In genomic region chr11:116129993-116130487, GRCm38 (mm10) we compare ENCODE assay signal across 8 mouse cellular contexts. TPM values are rescaled to one million over a fixed set of nuclear protein-coding genes. Genes with fewer than 3 reads are reported as not detected.
A peak's percentile ranks its signal among the peaks of the same experiment; 100 is the strongest.
DNase-seq lines count a peak whose midpoint lies in the region; ATAC-seq and TF ChIP-seq lines count a peak whose summit lies in the region.

No protein-coding gene starts in this region.

- peak overlapping the region; percentile 47 for H3K4me3 ChIP-seq in kidney, postnatal 0 days (replicated peaks; ENCODE audit: low read depth, low read length)
- H3K4me3 ChIP-seq in hindbrain, embryonic 12.5 days: peak overlapping the region; percentile 47

- H3K4me2 ChIP-seq in kidney, postnatal 0 days (ENCODE audit: low read length): peak overlapping the region; percentile 72
- peak overlapping the region; percentile 67 for H3K4me2 ChIP-seq in hindbrain, embryonic 12.5 days (replicated peaks)

- peaks cover 11% of the 10 kb centered on the region; the same call in 1 of the 2 replicates for H3K36me3 ChIP-seq in kidney, postnatal 0 days (ENCODE audit: insufficient read depth, low read length)
- H3K36me3 ChIP-seq in hindbrain, embryonic 12.5 days: peaks cover 41% of the 10 kb centered on the region

- peak; percentile 19 for ATAC-seq in kidney, postnatal 0 days (replicated peaks; ENCODE audit: low FRiP score, low read depth)
- peak; percentile 36 for ATAC-seq in hindbrain, embryonic 12.5 days (ENCODE audit: low FRiP score)

- no peaks in the 10 kb centered on the region for H3K9me3 ChIP-seq in kidney, postnatal 0 days (replicated peaks; ENCODE audit: low read length)
- no peaks in the 10 kb centered on the region for H3K9me3 ChIP-seq in hindbrain, embryonic 12.5 days (replicated peaks)

- H3K4me1 ChIP-seq in kidney, postnatal 0 days (replicated peaks; ENCODE audit: insufficient read depth, low read length): peaks cover 11% of the 10 kb centered on the region
- H3K4me1 ChIP-seq in hindbrain, embryonic 12.5 days: peaks cover 29% of the 10 kb centered on the region

- no peak for TF ChIP-seq CTCF in kidney, postnatal 0 days (IDR thresholded peaks at IDR 0.05; ENCODE audit: low read depth)

- peak overlapping the region; percentile 91 for H3K27ac ChIP-seq in kidney, postnatal 0 days
- peak overlapping the region; percentile 89 for H3K27ac ChIP-seq in hindbrain, embryonic 12.5 days

- 39% methylated on average over 8 of the region's 8 CpGs for WGBS in kidney, postnatal 0 days
- WGBS in hindbrain, embryonic 12.5 days: 30% methylated on average over 8 of the region's 8 CpGs

- DNase-seq in kidney, postnatal 0 days (ENCODE audit: low spot score): no peak
- DNase-seq in kidney, adult 8-10 months: no peak
- peak; percentile 25 for DNase-seq in adipocyte (ENCODE audit: low spot score)
- peak; percentile 36 for DNase-seq in mesoderm, embryonic 11.5 days (ENCODE audit: low read depth, low spot score)
- no peak for DNase-seq in frontal cortex, postnatal 36 days (ENCODE audit: low spot score in 2 of 2)
- no peak for DNase-seq in right cerebral cortex, adult 18-20 months
- DNase-seq in urinary bladder, postnatal 25 days (ENCODE audit: low spot score): no peak

- H3K9ac ChIP-seq in kidney, postnatal 0 days (ENCODE audit: low read depth, low read length): peak overlapping the region; percentile 59
- H3K9ac ChIP-seq in hindbrain, embryonic 12.5 days: peak overlapping the region; percentile 67

- H3K27me3 ChIP-seq in kidney, postnatal 0 days (ENCODE audit: insufficient read depth, low read length): no peaks in the 10 kb centered on the region
- H3K27me3 ChIP-seq in hindbrain, embryonic 12.5 days: no peaks in the 10 kb centered on the region

RNA-seq across cellular contexts. Expression of gene Trim65, which starts 0.9 kb away (rescaled TPM):
- polyA plus RNA-seq in kidney, postnatal 0 days (2015; fragmentation: Nextera tagmentation; extraction: Ambion mirVana): 3.1 and 3.3 TPM in 2 replicates
- polyA plus RNA-seq in hindbrain, embryonic 12.5 days (2016; fragmentation: Nextera tagmentation; extraction: Ambion mirVana): 2.2 and 2.3 TPM in 2 replicates

RNA-seq across cellular contexts. Expression of gene Trim47, which starts 3.0 kb away (rescaled TPM):
- polyA plus RNA-seq in kidney, postnatal 0 days (2015; fragmentation: Nextera tagmentation; extraction: Ambion mirVana): 40.8 and 41.7 TPM in 2 replicates
- polyA plus RNA-seq in hindbrain, embryonic 12.5 days (2016; fragmentation: Nextera tagmentation; extraction: Ambion mirVana): 4.4 and 5.3 TPM in 2 replicates

RNA-seq across cellular contexts. Expression of gene Mrpl38, which starts 8.6 kb away (rescaled TPM):
- polyA plus RNA-seq in kidney, postnatal 0 days (2015; fragmentation: Nextera tagmentation; extraction: Ambion mirVana): 81.1 and 89.8 TPM in 2 replicates
- polyA plus RNA-seq in hindbrain, embryonic 12.5 days (2016; fragmentation: Nextera tagmentation; extraction: Ambion mirVana): 72.7 and 77.8 TPM in 2 replicates

RNA-seq across cellular contexts. Expression of gene Fbf1, which starts 37.9 kb away (rescaled TPM):
- polyA plus RNA-seq in kidney, postnatal 0 days (2015; fragmentation: Nextera tagmentation; extraction: Ambion mirVana): 16.8 and 20.0 TPM in 2 replicates
- polyA plus RNA-seq in hindbrain, embryonic 12.5 days (2016; fragmentation: Nextera tagmentation; extraction: Ambion mirVana): 80.7 and 80.9 TPM in 2 replicates

RNA-seq across cellular contexts. Expression of gene Wbp2, which starts 43.2 kb away (rescaled TPM):
- polyA plus RNA-seq in kidney, postnatal 0 days (2015; fragmentation: Nextera tagmentation; extraction: Ambion mirVana): 121 and 125 TPM in 2 replicates
- 90.7 and 97.7 TPM in 2 replicates for polyA plus RNA-seq in hindbrain, embryonic 12.5 days (2016; fragmentation: Nextera tagmentation; extraction: Ambion mirVana)

Comparison
In these comparisons a context has a peak if more than half of its experiments do, and no peak if none do; other contexts are left out.
1. DNase-seq: peak in adipocyte (single experiment) and mesoderm, embryonic 11.5 days (single experiment); none in kidney, postnatal 0 days (single experiment), kidney, adult 8-10 months (0 of 2), frontal cortex, postnatal 36 days (0 of 2), right cerebral cortex, adult 18-20 months (single experiment) and urinary bladder, postnatal 25 days (single experiment).